Mouse (Mus musculus): Measurements from ENCODE around the gene Paf1. TPM values are rescaled to one million over a fixed set of nuclear protein-coding genes. Genes with fewer than 3 reads are reported as not detected.
A peak's percentile ranks its signal among the peaks of the same experiment; 100 is the strongest.

Paf1 gene
- total RNA-seq (2021), result 10 to 100 TPM; 56.5 to 59.2 TPM
- long read RNA-seq, experiment 1, transcript Paf1-201 (14 exons, 2,003 nt), result major isoform, 14 of 28 reads
- long read RNA-seq, experiment 1, partial matches to known transcripts, result 7 of 28 reads
- long read RNA-seq, experiment 1, other reads (novel, unspliced or antisense), result 7 of 28 reads
- long read RNA-seq, experiment 2, transcript Paf1-201 (14 exons, 2,003 nt), result major isoform, 21 of 32 reads
- long read RNA-seq, experiment 2, partial matches to known transcripts, result 8 of 32 reads
- long read RNA-seq, experiment 2, other reads (novel, unspliced or antisense), result 2 of 32 reads

GRCm38 (mm10) chr7:28392429-28393271 is at the start of gene Paf1, which contains the start of gene Med29:
Gene Paf1, plus strand, starts transcription at chr7:28392951.
Gene Med29, minus strand, starts transcription at chr7:28392708.
- DNase-seq, result peak; percentile 96

DNA sequence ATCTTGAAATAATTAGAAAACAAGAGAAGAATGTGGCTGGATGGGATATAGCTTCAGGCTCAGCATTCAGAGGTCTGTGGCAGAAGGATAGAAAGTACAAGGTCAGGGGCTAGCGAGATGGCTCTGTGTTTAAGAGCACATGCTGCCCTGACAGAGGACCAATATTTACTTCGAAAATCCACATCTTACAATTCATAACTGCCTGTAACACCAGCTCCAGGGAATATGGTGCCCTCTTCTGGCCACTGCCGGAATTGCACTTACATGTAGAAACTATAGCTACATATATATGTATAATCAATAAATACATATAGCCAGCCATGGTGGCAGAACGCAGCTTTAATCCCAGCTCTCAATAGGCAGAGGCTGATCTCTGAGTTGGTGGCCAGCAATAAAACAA is 48.1 kb upstream of the Paf1 start:
- peak; percentile 78 for DNase-seq

- DNase-seq, result peak; percentile 86
Observed at GRCm38 (mm10) chr7:28347746-28348145, 45.0 kb upstream of the Paf1 start.

DNA sequence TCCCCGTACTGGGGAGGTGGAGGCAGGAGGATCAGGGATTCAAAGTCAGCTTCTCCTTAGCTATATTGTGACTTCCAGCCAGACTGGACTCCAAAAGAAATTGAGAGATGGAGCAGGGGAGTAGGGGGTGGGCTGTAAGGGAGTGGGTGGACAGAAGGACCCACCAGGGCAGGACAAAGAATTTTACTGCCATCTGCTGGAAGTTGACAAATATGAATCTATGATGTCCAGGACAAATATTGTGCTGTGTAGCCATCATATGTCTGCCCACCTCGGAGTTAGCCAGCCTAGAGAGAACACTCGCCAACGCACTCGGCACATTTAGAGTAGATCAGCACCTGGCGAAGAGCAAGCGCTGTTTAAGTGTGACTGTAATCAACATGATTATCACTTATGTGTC is 44.1 kb upstream of the Paf1 start:
- no peak for DNase-seq

DNA sequence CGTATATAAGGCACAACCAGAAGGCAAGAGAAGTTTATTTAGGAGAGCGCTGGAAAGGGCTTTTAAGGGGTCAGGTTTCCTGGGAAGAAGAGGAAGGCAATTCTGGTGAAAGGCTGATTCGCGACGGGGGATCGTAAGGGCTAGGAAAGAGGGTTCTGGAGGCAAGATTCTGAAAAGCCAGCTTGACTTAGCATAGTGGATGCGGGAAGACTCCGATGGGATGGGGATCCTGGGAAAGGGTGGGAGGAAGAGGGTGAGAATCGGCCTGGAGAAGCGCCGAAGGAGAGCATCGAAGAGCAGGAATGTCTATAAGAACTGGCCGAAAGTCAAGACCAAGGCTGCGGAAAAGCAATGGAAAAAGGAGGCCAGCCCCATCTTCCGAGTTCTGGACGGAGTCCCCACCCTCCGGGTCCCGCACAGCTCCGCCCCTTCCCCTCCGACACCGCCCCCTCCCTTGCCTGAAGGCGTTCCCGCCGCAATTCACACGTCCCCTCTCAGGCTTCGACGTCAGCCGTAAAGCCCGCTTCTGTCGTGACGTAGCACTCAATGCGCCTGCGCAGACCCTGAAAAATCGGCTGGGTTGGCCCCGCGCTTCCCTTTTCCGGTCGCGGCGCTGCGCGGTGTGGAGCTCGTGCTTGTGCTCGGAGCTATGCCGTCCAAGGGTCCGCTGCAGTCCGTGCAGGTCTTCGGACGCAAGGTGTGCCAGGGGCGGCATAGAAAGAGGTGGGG is 42.4 kb upstream of the Paf1 start, which contains the start of gene Rps16:
Gene Rps16, plus strand, starts transcription at position 498 of the 729 bp plus-strand sequence.
- peak; percentile 99 for DNase-seq

DNA sequence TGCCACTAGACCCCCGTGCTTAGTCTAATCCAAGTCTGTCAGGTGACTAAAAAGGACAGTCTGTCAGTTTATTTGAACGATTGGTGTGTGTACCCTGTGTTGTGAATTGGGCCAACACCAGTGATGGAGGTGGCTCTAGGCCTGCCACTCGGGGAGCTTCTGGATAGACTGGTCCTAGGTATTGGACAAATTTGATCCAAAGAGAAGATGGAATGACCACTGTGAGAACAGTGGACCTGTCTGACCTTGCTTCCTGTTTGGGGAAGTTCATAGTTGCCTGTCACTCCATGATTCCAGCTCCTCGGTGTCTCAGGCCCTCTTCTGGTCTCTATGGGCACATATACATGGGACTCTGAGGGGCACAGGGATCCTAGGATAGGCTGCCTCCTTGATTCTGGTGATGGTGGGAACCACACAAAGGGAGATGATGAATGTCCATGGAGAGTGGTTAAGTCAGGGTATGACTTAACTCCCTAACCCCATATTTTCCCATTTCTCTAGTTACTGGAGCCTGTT is 41.0 kb upstream of the Paf1 start:
- no peak for DNase-seq

DNA sequence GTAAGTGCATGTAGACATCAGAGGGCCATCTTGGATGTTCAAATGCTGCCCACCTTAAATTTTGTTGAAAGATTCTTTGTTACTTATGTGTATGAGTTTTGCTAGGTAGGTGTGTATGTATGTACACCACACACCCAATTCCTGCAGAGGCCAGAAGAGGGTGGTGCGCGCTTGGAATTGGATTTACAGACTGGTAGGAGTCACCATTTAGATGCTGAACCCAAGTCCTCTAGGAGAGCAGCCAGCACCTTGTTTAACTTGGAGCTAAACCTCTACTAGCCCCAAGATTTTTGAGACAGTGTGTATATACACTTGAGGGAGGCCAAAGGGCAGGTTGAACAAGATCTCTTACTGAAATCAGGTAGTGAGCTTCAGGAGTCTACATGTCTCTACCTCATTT is 39.5 kb upstream of the Paf1 start:
- no peak for DNase-seq

GRCm38 (mm10) chr7:28354113-28354581 is 38.6 kb upstream of the Paf1 start:
- no peak for DNase-seq

- DNase-seq, result no peak
Observed at GRCm38 (mm10) chr7:28354596-28354995, 38.2 kb upstream of the Paf1 start.

DNA sequence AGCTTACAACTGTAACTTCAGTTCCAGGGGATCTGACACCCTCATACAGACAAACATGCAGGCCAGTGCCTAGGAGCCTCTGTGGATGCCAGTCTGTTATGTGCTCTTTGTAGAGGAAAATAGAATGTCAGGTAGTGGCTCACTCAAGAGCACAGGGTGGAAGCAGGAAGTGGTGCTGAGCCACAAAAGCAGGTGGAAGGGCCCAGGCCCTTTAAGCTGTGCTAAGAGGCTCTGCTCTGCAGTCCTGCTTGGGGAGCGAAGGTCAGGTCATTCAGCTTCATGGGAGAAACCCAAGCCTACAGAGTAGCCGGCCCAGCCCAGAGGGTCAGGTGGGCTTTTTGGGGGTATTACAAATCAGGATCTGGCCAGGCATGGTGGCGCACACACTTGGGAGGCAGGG is 37.5 kb upstream of the Paf1 start:
- DNase-seq, result no peak

GRCm38 (mm10) chr7:28356981-28357380 is 35.8 kb upstream of the Paf1 start:
- DNase-seq, result peak; percentile 65

DNA sequence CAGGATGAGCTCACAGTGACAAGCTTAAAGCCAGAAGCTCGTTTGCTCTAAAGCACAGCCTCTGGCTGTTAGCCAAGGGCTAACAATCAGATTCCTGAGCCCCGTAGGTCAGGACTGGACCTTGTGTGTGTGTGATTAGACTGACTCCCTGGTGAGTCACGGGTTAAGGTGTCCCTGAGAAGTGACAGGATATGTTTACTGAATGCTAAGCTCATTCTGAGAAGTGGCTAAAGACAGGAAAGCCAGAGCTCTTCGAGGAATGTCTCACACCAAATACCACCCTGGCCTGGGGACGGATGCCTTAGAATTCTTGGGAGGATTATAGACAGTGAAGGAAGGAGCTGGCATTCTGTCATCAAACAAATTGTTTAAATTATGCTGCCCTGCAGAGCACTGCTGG is 34.8 kb upstream of the Paf1 start:
- DNase-seq, result peak; percentile 48

- DNase-seq, result no peak
Observed at GRCm38 (mm10) chr7:28358431-28358830, 34.3 kb upstream of the Paf1 start.

GRCm38 (mm10) chr7:28359854-28360253 is 32.9 kb upstream of the Paf1 start:
- DNase-seq, result no peak

DNA sequence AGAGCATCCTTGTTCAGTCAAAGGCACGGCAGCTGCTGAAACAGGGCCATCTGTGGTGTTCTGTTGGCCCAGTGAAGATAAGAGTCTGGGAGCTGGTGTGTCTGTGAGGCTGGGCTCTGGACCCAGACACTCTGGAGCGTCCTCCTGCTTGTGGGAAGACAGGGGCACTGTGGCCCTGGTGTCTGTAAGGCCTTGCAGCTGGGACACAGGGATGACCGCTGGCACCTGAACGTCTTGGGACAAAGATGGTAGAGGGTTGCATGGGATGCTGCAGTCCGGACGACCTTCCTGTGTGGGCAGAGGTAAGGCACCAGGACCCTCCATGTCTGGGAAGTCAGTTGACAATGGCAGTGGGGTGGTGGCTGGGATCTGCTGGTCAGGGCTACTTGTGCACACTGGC is 32.5 kb upstream of the Paf1 start:
- no peak for DNase-seq

DNA sequence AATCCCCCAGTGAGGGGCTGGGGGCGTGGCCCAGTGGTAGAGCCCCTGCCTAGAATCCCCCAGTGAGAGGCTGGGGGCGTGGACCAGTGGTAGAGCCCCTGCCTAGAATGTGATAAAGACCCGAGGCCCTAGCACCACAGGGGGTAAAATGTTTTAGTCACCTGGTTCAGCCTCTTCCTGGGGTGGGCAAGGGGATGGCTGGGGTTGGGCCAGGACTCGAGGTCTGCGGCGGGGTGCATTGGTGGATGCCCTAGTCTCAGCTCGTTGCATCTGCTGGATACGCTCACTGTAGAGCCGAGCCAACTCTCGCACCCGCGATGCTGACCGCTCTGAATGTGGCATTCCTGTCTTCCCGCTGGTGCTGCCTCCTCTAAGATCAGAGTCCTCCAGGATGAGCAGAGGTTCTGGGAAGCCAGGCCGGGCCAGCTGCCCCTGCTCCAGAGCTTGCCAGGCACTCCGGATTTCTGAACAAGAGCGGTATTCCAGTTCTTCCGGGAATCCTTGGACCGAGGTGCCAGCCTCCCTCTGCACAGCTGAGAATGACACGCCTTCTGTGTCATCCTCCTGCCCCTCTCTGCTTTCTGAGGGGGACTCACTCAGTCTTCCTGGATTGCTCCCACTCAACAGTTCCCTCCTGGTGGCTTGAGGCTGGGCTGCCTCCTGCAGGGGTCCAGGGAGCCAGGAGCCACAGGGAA is 31.0 kb upstream of the Paf1 start:
- DNase-seq, result no peak

- no peak for DNase-seq
Observed at GRCm38 (mm10) chr7:28362441-28363060, 30.2 kb upstream of the Paf1 start.

DNA sequence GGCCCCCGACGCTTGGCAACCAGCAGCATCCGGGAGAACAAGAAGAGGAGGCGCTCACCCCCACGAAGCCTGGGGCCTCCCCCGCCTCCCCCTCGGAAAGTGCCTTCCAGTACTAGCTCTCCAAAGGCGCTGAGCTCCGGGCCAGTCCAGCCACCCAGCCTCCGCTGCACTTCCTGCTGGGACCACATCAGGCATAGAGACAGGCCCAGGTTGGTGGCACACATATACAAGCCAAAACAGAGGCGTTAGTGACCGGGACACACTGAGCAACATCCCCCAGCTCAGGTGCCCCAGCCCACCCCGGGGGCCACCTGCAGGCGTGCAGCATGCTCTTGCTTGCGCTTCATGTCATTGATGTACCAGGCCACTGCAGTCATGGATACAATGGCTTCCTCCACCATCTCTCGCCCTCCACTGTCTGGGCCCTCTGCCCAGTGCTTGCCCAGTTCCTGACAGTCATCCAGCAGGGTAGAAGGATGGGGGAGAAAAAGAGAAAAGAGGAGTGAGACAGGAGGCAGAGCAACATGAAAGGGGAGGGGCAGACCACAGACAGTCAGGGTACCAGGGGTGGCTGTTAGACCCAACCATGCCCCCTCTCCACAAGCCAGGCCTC is 25.0 kb upstream of the Paf1 start:
- no peak for DNase-seq

DNA sequence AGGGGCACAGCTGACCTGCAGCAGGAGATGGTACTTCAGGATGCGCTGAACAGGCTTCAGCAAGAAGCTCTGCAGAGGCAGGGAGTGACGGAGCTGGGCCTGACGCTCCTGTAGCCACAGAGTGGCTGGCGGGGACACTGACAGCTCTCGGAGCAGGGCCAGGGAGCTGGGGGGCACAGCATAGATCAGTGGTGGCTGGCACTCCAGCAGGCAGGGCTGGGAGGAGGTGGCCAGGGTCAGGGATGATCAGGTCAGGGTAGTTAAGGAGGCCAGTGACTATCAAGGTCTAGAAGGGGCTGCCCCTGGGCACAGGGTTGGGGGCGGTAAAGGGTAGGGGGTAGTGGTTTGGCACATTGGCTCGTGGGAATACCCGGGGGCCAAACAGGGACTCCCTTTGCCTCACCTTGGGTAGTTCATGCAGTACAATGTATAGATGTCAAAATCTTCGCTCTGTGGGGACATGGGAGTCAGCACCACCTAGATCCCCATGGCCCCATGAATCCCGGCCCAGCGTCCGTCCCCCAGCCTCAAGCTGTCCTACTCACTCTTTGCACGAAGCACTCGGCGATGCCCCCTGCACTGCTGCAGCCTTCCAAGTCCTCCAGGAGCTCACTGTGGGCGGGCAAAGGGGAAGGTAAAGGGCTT is 24.4 kb upstream of the Paf1 start:
- DNase-seq, result no peak

- DNase-seq, result no peak
Observed at GRCm38 (mm10) chr7:28370051-28370450, 22.7 kb upstream of the Paf1 start.
